Mouse (Mus musculus): ENCODE measurements around the gene Mrpl33. TPM values are rescaled to one million over a fixed set of nuclear protein-coding genes. Genes with fewer than 3 reads are reported as not detected.

Gene Mrpl33
- polyA plus RNA-seq, 1 experiment, result 165 TPM

- Histone ChIP-seq H3K27ac (ENCODE audit: insufficient read depth, low read length) (no peak overlapping the region), H3K4me1 (ENCODE audit: control insufficient read depth, insufficient read depth, low read length) (no peaks in the 10 kb centered on the region), H3K4me3 (ENCODE audit: insufficient read depth, low read length) (no peak overlapping the region)
- TF ChIP-seq POLR2A (IDR thresholded peaks at IDR 0.05; ENCODE audit: low read depth, low read length) (no peak), CTCF (IDR thresholded peaks at IDR 0.05; ENCODE audit: borderline replicate concordance, insufficient read depth, low read length) (no peak)
These were observed 110.1 kb downstream of the Mrpl33 start for GRCm38 (mm10) chr5:31706826-31707225.

DNA sequence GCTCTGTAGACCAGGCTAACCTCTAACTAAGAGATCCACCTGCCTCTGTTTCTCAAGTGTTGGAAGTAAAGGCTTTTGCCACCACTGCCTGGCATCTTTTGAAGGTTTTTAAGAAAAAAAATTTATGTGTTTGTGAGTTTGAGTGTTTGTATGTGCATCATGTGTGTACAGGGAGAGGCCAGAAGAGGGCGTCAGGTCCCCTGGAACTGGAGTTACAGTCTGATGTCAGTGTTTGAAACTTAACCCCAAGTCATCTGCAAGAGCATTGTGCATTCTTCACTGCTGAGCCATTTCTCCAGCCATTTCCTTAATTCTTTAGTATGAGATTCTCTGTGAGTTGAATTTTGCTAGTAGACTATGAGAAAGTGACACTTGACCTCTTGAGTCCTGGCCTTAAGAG lies 112.7 kb downstream of the Mrpl33 start:
- TF ChIP-seq CTCF (IDR thresholded peaks at IDR 0.05; ENCODE audit: borderline replicate concordance, insufficient read depth, low read length) (0 out of 2 replicates have a peak, but pooled peaks have one; percentile 15), POLR2A (IDR thresholded peaks at IDR 0.05; ENCODE audit: low read depth, low read length) (no peak)
- no peak overlapping the region for H3K4me3 ChIP-seq (ENCODE audit: insufficient read depth, low read length)
- H3K27ac ChIP-seq (ENCODE audit: insufficient read depth, low read length), result no peak overlapping the region
- H3K4me1 ChIP-seq (ENCODE audit: control insufficient read depth, insufficient read depth, low read length), result no peaks in the 10 kb centered on the region

- H3K27ac ChIP-seq (ENCODE audit: insufficient read depth, low read length), result no peak overlapping the region
- TF ChIP-seq POLR2A (IDR thresholded peaks at IDR 0.05; ENCODE audit: low read depth, low read length), result no peak
- no peak for TF ChIP-seq CTCF (IDR thresholded peaks at IDR 0.05; ENCODE audit: borderline replicate concordance, insufficient read depth, low read length)
These were observed 116.6 kb downstream of the Mrpl33 start for GRCm38 (mm10) chr5:31713280-31713711.

DNA sequence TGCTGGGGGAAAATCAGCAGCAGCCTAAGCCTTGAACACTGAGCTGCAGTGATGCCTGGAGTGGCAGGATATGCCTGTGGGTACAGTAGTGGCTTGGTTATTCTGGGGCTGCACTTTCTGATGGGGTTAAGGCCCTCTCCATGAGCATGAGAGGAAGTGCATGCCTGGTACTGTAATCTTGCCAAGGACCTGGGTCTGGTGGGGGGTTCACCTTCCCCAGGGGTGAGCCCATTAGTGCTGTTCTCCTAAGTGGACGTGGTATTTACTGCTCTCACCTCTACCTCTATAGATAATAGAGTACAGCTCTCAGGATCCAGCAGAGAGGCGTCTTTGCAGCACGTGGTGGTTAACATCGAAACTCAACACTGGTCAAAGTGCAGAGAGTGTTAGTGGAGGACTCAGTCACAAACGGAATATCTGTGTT lies 117.1 kb downstream of the Mrpl33 start:
- H3K4me1 ChIP-seq (ENCODE audit: control insufficient read depth, insufficient read depth, low read length), result no peaks in the 10 kb centered on the region
- no peak overlapping the region for H3K27ac ChIP-seq (ENCODE audit: insufficient read depth, low read length)
- no peak overlapping the region for H3K4me3 ChIP-seq (ENCODE audit: insufficient read depth, low read length)
- TF ChIP-seq POLR2A (IDR thresholded peaks at IDR 0.05; ENCODE audit: low read depth, low read length), result no peak
- no peak for TF ChIP-seq CTCF (IDR thresholded peaks at IDR 0.05; ENCODE audit: borderline replicate concordance, insufficient read depth, low read length)

More at GRCm38 (mm10) chr5:31713280-31713711, 116.6 kb downstream of the Mrpl33 start:
- H3K4me1 ChIP-seq (ENCODE audit: control insufficient read depth, insufficient read depth, low read length), result no peaks in the 10 kb centered on the region
- no peak overlapping the region for H3K4me3 ChIP-seq (ENCODE audit: insufficient read depth, low read length)

Other genes with a start within 250 kb of the Mrpl33 start
- 24.3 and 30.1 TPM in 2 replicates for gene Zfp512, start 144.5 kb upstream of the Mrpl33 start, polyA plus RNA-seq (2011; ENCODE audit: insufficient read length, low read depth, missing spikeins)
- 0.26 TPM in 1 of 2 replicates, not detected in the other for gene 4930548H24Rik, start 111.2 kb upstream of the Mrpl33 start, polyA plus RNA-seq (2011; ENCODE audit: insufficient read length, low read depth, missing spikeins)
- gene Gpn1, start 102.2 kb upstream of the Mrpl33 start, polyA plus RNA-seq (2011; ENCODE audit: insufficient read length, low read depth, missing spikeins), result 24.9 and 32.9 TPM in 2 replicates
- 41.8 and 48.9 TPM in 2 replicates for gene Slc4a1ap, start 69.9 kb upstream of the Mrpl33 start, polyA plus RNA-seq (2011; ENCODE audit: insufficient read length, low read depth, missing spikeins)
- 15.0 and 16.3 TPM in 2 replicates for gene Supt7l, start 69.1 kb upstream of the Mrpl33 start, polyA plus RNA-seq (2011; ENCODE audit: insufficient read length, low read depth, missing spikeins)
- 1.4 TPM in 1 of 2 replicates, not detected in the other for gene Rbks, start 100.7 kb downstream of the Mrpl33 start, polyA plus RNA-seq (2011; ENCODE audit: insufficient read length, low read depth, missing spikeins)
- gene Babam2, start 100.7 kb downstream of the Mrpl33 start, polyA plus RNA-seq (2011; ENCODE audit: insufficient read length, low read depth, missing spikeins), result 60.2 and 68.7 TPM in 2 replicates

All from embryonic fibroblast, embryonic 13.5 days (primary cell).